Mouse (Mus musculus) brain, embryonic 14.5 days (tissue): Measurements from ENCODE around the gene Gm21904. TPM values are rescaled to one million over a fixed set of nuclear protein-coding genes. Genes with fewer than 3 reads are reported as not detected.
"Not testable (repeated sequence)": the region's sequence is repeated elsewhere in the genome, so short reads cannot be mapped to it uniquely, and the experiment has no call there.

Experiments used
- DNase-seq: peaks from one replicate; pipeline ENCODE4 v3.0.0-alpha.2; 2011; ENCODE audit warnings: low read depth
- polyA plus RNA-seq: library from polyadenylated mRNA; depleted of rRNA; stranded (reverse); fragments of >200 nt; gene quantifications from 2 replicates; pipeline ENCODE4 v1.2.3, GENCODE M21; 2012; rRNA removed

Gene Gm21904
- polyA plus RNA-seq, result not detected in 2 replicates

DNA sequence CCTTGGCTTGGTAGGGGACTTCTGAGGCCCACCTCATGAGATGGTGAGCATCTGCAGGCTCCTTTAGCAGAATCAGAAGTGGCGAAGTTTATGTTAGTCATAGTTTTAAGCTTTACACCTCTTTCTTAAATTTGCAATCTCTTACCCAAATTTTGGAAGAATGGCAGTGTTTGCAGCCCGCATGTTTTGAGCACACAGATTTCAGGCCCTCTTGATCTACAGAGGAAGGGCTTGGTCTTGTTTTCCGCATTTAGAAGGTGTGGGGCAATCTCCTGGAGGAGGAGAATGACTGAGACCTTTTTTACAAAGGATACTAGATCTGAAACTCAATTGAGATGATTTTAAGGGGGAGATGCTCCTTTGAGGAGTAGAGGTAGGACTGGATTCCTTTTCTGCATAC lies at the start of gene Gm21904:
Gene Gm21904 (minus strand): TSS at position 101 of the 400 bp plus-strand sequence.
- not testable (repeated sequence) for DNase-seq

DNA sequence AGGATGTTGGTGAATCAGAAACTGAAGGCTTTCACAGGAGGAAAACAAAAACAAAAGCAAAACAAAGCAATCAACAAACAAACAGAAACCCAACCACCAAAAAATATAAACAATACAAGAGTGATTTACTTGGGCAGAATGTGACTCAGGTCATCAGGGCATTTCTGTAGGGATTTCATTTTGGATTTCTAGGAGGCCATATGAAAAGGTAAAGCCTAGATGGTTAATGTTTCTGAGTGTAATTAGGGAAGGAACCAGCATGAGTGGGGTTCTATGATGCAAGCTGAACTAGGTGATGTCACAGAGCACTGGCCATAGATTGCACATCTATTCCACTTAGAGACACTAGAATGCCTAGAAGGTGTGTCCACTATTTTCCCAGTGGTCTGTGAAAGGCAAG lies 28.4 kb upstream of the Gm21904 start, which contains the start of the genes Gm20772 and Gm20831:
Gene Gm20772 (plus strand): TSS at position 301 of the 400 bp plus-strand sequence.
Gene Gm20831 (plus strand): TSS at position 301 of the 400 bp plus-strand sequence.
- DNase-seq, result not testable (repeated sequence)

Other genes starting within 250 kb of the Gm21904 start
- gene Gm20772, start 28.5 kb upstream of the Gm21904 start, polyA plus RNA-seq, result not detected in 2 replicates
- gene Gm20831, start 28.5 kb upstream of the Gm21904 start, polyA plus RNA-seq, result not detected in 2 replicates
- gene Srsy, start 91.1 kb upstream of the Gm21904 start, polyA plus RNA-seq, result not detected in 2 replicates
- not detected in 2 replicates for gene Gm21764, start 215.5 kb upstream of the Gm21904 start, polyA plus RNA-seq
- not detected in 2 replicates for gene Ssty1, start 242.8 kb upstream of the Gm21904 start, polyA plus RNA-seq